Mouse (Mus musculus) lung, embryonic 14.5 days (tissue): Measurements from ENCODE around the gene Tmem255b. TPM values are rescaled to one million over a fixed set of nuclear protein-coding genes. Genes with fewer than 3 reads are reported as not detected.

Source experiments
- ATAC-seq: fragments of 200-750 bp; cut with Nextera tagmentation; 2 replicates; pipeline ENCODE4 v1.8.0; 2017; ENCODE audit warnings: mild to moderate bottlenecking, moderate TSS enrichment, moderate library complexity; ENCODE audit not compliant: insufficient read depth
- DNase-seq: peaks from one replicate; pipeline ENCODE4 v3.0.0-alpha.2; 2015
- H3K27ac ChIP-seq: fragments of 300-500 bp; sonication (generic); 2 replicates; pipeline ENCODE4 v1.5.1; 2014; ENCODE audit warnings: low read depth, mild to moderate bottlenecking, moderate library complexity
- H3K27me3 ChIP-seq: fragments of 300-500 bp; sonication (generic); 2 replicates; pipeline ENCODE4 v1.6.1; 2014; ENCODE audit warnings: low read length, control low read depth; ENCODE audit not compliant: insufficient read depth
- H3K36me3 ChIP-seq: fragments of 300-500 bp; sonication (generic); 2 replicates; pipeline ENCODE4 v1.6.1; 2014; ENCODE audit warnings: control low read depth; ENCODE audit not compliant: insufficient read depth
- H3K4me1 ChIP-seq: fragments of 300-500 bp; sonication (generic); 2 replicates; pipeline ENCODE4 v1.6.1; 2014; ENCODE audit warnings: antibody characterized with exemption, control low read depth; ENCODE audit not compliant: insufficient read depth
- H3K4me2 ChIP-seq: fragments of 300-500 bp; sonication (generic); 2 replicates; pipeline ENCODE4 v1.6.1; 2014; ENCODE audit warnings: mild to moderate bottlenecking
- H3K4me3 ChIP-seq: fragments of 300-500 bp; sonication (generic); 2 replicates; pipeline ENCODE4 v1.5.1; 2014; ENCODE audit warnings: low read depth, low read length
- H3K9ac ChIP-seq: fragments of 300-500 bp; sonication (generic); 2 replicates; pipeline ENCODE4 v1.6.1; 2014
- H3K9me3 ChIP-seq: fragments of 300-500 bp; sonication (generic); 2 replicates; pipeline ENCODE4 v1.6.1; 2016; ENCODE audit warnings: low read depth, low read length, control low read depth
- CTCF ChIP-seq: IDR thresholded peaks from 2 replicates; pipeline ENCODE4 v1.5.1; 2016; ENCODE audit warnings: antibody characterized with exemption, low read depth
- WGBS: fragments of 180-500 bp; shearing (Covaris S2); extraction: QIAGEN DNeasy Blood & Tissue Kit; methylation state at CpG from one replicate; pipeline ENCODE4 v1.1.7; 2014; 5-methylcytosine and 5-hydroxymethylcytosine counted together
- polyA plus RNA-seq: library from polyadenylated mRNA; unstranded; fragments of >200 nt; fragmentation: Nextera tagmentation; extraction: Ambion mirVana; gene quantifications from 2 replicates; pipeline ENCODE4 v1.2.1, GENCODE M21; 2014

Gene Tmem255b
- polyA plus RNA-seq, 1 experiment from 2014 or later, result 0.59 TPM

- no peaks in the 10 kb centered on the region for H3K27me3 ChIP-seq
- no peak overlapping the region for H3K4me2 ChIP-seq
- no peak for DNase-seq
- H3K4me3 ChIP-seq, result no peak overlapping the region
- no peaks in the 10 kb centered on the region for H3K36me3 ChIP-seq
- no peak for ATAC-seq
- TF ChIP-seq CTCF, result no peak
- no peaks in the 10 kb centered on the region for H3K4me1 ChIP-seq
- no peak overlapping the region for H3K9ac ChIP-seq
- no peaks in the 10 kb centered on the region for H3K9me3 ChIP-seq
- 89% methylated on average over 6 of the region's 6 CpGs for WGBS
- H3K27ac ChIP-seq, result no peak overlapping the region
Measured at GRCm38 (mm10) chr8:13446456-13446855, 11.5 kb downstream of the Tmem255b start.

- H3K4me3 ChIP-seq, result no peak overlapping the region
- no peaks in the 10 kb centered on the region for H3K9me3 ChIP-seq
- no peak overlapping the region for H3K9ac ChIP-seq
- no peaks in the 10 kb centered on the region for H3K4me1 ChIP-seq
- ATAC-seq (no peak), DNase-seq (peak; percentile 87)
- no peaks in the 10 kb centered on the region for H3K36me3 ChIP-seq
- no peak for TF ChIP-seq CTCF
- WGBS, result 56% methylated on average over 4 of the region's 4 CpGs
- no peak overlapping the region for H3K4me2 ChIP-seq
- no peaks in the 10 kb centered on the region for H3K27me3 ChIP-seq
- H3K27ac ChIP-seq, result no peak overlapping the region
Measured at GRCm38 (mm10) chr8:13448145-13448544, 13.2 kb downstream of the Tmem255b start.

GRCm38 (mm10) chr8:13451747-13452277 is 16.8 kb downstream of the Tmem255b start:
- no peak overlapping the region for H3K9ac ChIP-seq
- no peak for TF ChIP-seq CTCF
- 52% methylated on average over 6 of the region's 6 CpGs for WGBS

GRCm38 (mm10) chr8:13454341-13455113 is 19.5 kb downstream of the Tmem255b start:
- ATAC-seq (no peak), DNase-seq (no peak)
- Histone ChIP-seq H3K27ac (no peak overlapping the region), H3K9me3 (no peaks in the 10 kb centered on the region), H3K4me1 (no peaks in the 10 kb centered on the region), H3K4me3 (no peak overlapping the region), H3K36me3 (no peaks in the 10 kb centered on the region), H3K4me2 (no peak overlapping the region), H3K27me3 (no peaks in the 10 kb centered on the region), H3K9ac (no peak overlapping the region)
- 71% methylated on average over 8 of the region's 8 CpGs for WGBS
- no peak for TF ChIP-seq CTCF

More at GRCm38 (mm10) chr8:13451747-13452277, 16.8 kb downstream of the Tmem255b start:
- H3K27ac ChIP-seq, result no peak overlapping the region
- H3K4me3 ChIP-seq, result no peak overlapping the region
- no peaks in the 10 kb centered on the region for H3K4me1 ChIP-seq
- ATAC-seq (no peak), DNase-seq (no peak)
- H3K27me3 ChIP-seq, result no peaks in the 10 kb centered on the region
- H3K36me3 ChIP-seq, result no peaks in the 10 kb centered on the region
- no peak overlapping the region for H3K4me2 ChIP-seq
- no peaks in the 10 kb centered on the region for H3K9me3 ChIP-seq

- no peak overlapping the region for H3K27ac ChIP-seq
- H3K36me3 ChIP-seq, result no peaks in the 10 kb centered on the region
- DNase-seq (peak; percentile 83), ATAC-seq (peak; percentile 54; the same call in 1 of the 2 replicates)
- no peaks in the 10 kb centered on the region for H3K9me3 ChIP-seq
- no peak overlapping the region for H3K9ac ChIP-seq
- no peaks in the 10 kb centered on the region for H3K4me1 ChIP-seq
- no peak overlapping the region for H3K4me2 ChIP-seq
- 22% methylated on average over 2 of the region's 2 CpGs for WGBS
- H3K27me3 ChIP-seq, result no peaks in the 10 kb centered on the region
- TF ChIP-seq CTCF, result peak; percentile 89
- no peak overlapping the region for H3K4me3 ChIP-seq
Measured at GRCm38 (mm10) chr8:13455295-13455694, 20.3 kb downstream of the Tmem255b start.

- no peak for TF ChIP-seq CTCF
- Histone ChIP-seq H3K36me3 (no peaks in the 10 kb centered on the region), H3K4me3 (no peak overlapping the region), H3K9ac (no peak overlapping the region), H3K27me3 (no peaks in the 10 kb centered on the region), H3K4me2 (no peak overlapping the region), H3K9me3 (no peaks in the 10 kb centered on the region), H3K4me1 (no peaks in the 10 kb centered on the region), H3K27ac (no peak overlapping the region)
- 84% methylated on average over 4 of the region's 4 CpGs for WGBS
- DNase-seq (no peak), ATAC-seq (no peak)
Measured at GRCm38 (mm10) chr8:13459431-13459830, 24.4 kb downstream of the Tmem255b start.

- no peak for TF ChIP-seq CTCF
- Histone ChIP-seq H3K27me3 (no peaks in the 10 kb centered on the region), H3K9me3 (no peaks in the 10 kb centered on the region), H3K27ac (no peak overlapping the region), H3K4me2 (no peak overlapping the region), H3K4me1 (peaks cover 4% of the 10 kb centered on the region; the same call in 1 of the 2 replicates), H3K9ac (no peak overlapping the region), H3K36me3 (no peaks in the 10 kb centered on the region), H3K4me3 (no peak overlapping the region)
- no peak for ATAC-seq
- no peak for DNase-seq
- 56% methylated on average over 17 of the region's 17 CpGs for WGBS
Measured at GRCm38 (mm10) chr8:13461085-13461765, 26.2 kb downstream of the Tmem255b start.
